Mouse (Mus musculus) spleen, postnatal 10 days (tissue): ENCODE data around the gene D16Ertd472e.
"Not testable (repeated sequence)": the region's sequence is repeated elsewhere in the genome, so short reads cannot be mapped to it uniquely, and the experiment has no call there.

Experiments
- DNase-seq, 2 experiments: peaks; one replicate each; pipeline ENCODE4 v3.0.0; 2021 to 2022; ENCODE audit warnings: low spot score in 2 of 2

Gene D16Ertd472e

GRCm38 (mm10) chr16:78573016-78573415, 3.5 kb downstream of the D16Ertd472e start:
- no peak for DNase-seq

- no peak for DNase-seq
These were observed 12.2 kb downstream of the D16Ertd472e start for GRCm38 (mm10) chr16:78564110-78564821.

GRCm38 (mm10) chr16:78563093-78563971, 13.2 kb downstream of the D16Ertd472e start:
- DNase-seq, result no peak

GRCm38 (mm10) chr16:78560627-78561026, 15.9 kb downstream of the D16Ertd472e start:
- no peak for DNase-seq

GRCm38 (mm10) chr16:78560063-78560462, 16.4 kb downstream of the D16Ertd472e start:
- DNase-seq, result peak in 1 of 2 experiments; percentile 43

GRCm38 (mm10) chr16:78557573-78557972, 18.9 kb downstream of the D16Ertd472e start:
- DNase-seq, result no peak

- DNase-seq, result no peak
These were observed 21.4 kb downstream of the D16Ertd472e start for GRCm38 (mm10) chr16:78554911-78555648.

GRCm38 (mm10) chr16:78547367-78547766, 29.1 kb downstream of the D16Ertd472e start:
- DNase-seq, result no peak

- DNase-seq, result no peak
These were observed 30.0 kb downstream of the D16Ertd472e start for GRCm38 (mm10) chr16:78546529-78546928.

- DNase-seq, result peak in 1 of 2 experiments; percentile 28
These were observed 35.9 kb downstream of the D16Ertd472e start for GRCm38 (mm10) chr16:78540376-78541246.

GRCm38 (mm10) chr16:78537798-78538422, 38.6 kb downstream of the D16Ertd472e start:
- no peak for DNase-seq

GRCm38 (mm10) chr16:78537322-78537721, 39.2 kb downstream of the D16Ertd472e start:
- DNase-seq, result no peak

- DNase-seq, result no peak
These were observed 42.0 kb downstream of the D16Ertd472e start for GRCm38 (mm10) chr16:78534468-78534867.

- DNase-seq, result no peak
These were observed 44.4 kb downstream of the D16Ertd472e start for GRCm38 (mm10) chr16:78531957-78532605.

- no peak for DNase-seq
These were observed 53.5 kb downstream of the D16Ertd472e start for GRCm38 (mm10) chr16:78522974-78523373.

GRCm38 (mm10) chr16:78518697-78519096, 57.8 kb downstream of the D16Ertd472e start:
- DNase-seq, result no peak

- no peak for DNase-seq
These were observed 59.3 kb downstream of the D16Ertd472e start for GRCm38 (mm10) chr16:78517171-78517570.

- DNase-seq, result no peak
These were observed 65.0 kb downstream of the D16Ertd472e start for GRCm38 (mm10) chr16:78511526-78511925.

GRCm38 (mm10) chr16:78502492-78502891, 74.0 kb downstream of the D16Ertd472e start:
- no peak for DNase-seq

- DNase-seq, result not testable (repeated sequence)
These were observed 83.8 kb downstream of the D16Ertd472e start for GRCm38 (mm10) chr16:78492696-78493095.
